Mouse (Mus musculus): ENCODE results near the gene Gtpbp10.

DNA sequence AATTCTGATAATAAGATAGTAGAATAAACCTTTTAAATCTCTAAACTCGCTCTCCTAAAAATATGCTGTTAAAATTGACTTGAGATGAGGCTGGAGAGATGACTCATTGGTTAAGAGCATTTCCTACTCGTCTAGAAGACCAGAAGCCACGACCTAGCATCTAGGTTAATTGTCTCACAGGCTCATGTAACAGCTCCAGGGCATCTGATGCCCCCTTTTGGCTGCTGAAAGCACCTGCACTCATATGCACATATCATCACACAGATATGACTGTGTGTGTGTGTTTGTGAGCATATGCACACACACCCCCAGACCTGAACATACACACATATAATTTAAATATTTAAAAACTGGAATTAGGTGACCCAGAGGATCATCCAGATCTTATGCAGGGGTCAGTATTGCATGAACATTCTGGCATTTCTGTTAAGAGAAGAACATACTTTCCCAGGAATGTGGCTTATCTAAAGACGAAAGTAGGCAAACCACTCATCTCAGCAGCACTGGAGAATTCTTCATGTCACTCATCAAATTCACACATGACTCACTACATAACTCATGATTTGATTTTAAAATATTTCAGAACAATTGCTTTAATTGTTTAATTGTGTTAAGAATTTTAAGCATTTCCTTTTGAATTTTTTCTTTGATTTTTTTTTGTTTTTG is 1.8 kb upstream of the Gtpbp10 start:
- TF ChIP-seq POLR2A (IDR thresholded peaks at IDR 0.05; ENCODE audit: low read depth, low read length) (no peak), CTCF (IDR thresholded peaks at IDR 0.05; ENCODE audit: extremely low read depth, insufficient read depth, insufficient read length, insufficient replicate concordance) (no peak)
